Mouse (Mus musculus) midbrain, embryonic 12.5 days (tissue): ENCODE results near the gene Prickle2. TPM values are rescaled to one million over a fixed set of nuclear protein-coding genes. Genes with fewer than 3 reads are reported as not detected.
A peak's percentile ranks its signal among the peaks of the same experiment; 100 is the strongest.

Experiments
- ATAC-seq: fragments of 200-750 bp; cut with Nextera tagmentation; 2 replicates; pipeline ENCODE4 v1.8.0; 2017; ENCODE audit warnings: low read depth, moderate TSS enrichment, moderate library complexity; ENCODE audit not compliant: low FRiP score
- H3K27ac ChIP-seq: fragments of 300-500 bp; sonication (generic); replicated peaks from 2 replicates; pipeline ENCODE4 v1.5.1; 2016; ENCODE audit warnings: mild to moderate bottlenecking
- H3K27me3 ChIP-seq: fragments of 300-500 bp; sonication (generic); 2 replicates; pipeline ENCODE4 v1.6.1; 2016; ENCODE audit warnings: mild to moderate bottlenecking
- H3K36me3 ChIP-seq: fragments of 300-500 bp; sonication (generic); 2 replicates; pipeline ENCODE4 v1.6.1; 2016
- H3K4me1 ChIP-seq: fragments of 300-500 bp; sonication (generic); 2 replicates; pipeline ENCODE4 v1.6.1; 2016
- H3K4me2 ChIP-seq: fragments of 300-500 bp; sonication (generic); replicated peaks from 2 replicates; pipeline ENCODE4 v1.6.1; 2016; ENCODE audit warnings: mild to moderate bottlenecking, moderate library complexity
- H3K4me3 ChIP-seq: fragments of 300-500 bp; sonication (generic); 2 replicates; pipeline ENCODE4 v1.5.1; 2016; ENCODE audit warnings: mild to moderate bottlenecking
- H3K9ac ChIP-seq: fragments of 300-500 bp; sonication (generic); replicated peaks from 2 replicates; pipeline ENCODE4 v1.6.1; 2016; ENCODE audit warnings: mild to moderate bottlenecking, moderate library complexity
- H3K9me3 ChIP-seq: fragments of 300-500 bp; sonication (generic); 2 replicates; pipeline ENCODE4 v1.6.1; 2016; ENCODE audit warnings: mild to moderate bottlenecking
- WGBS: fragments of 180-500 bp; shearing (Covaris S2); methylation state at CpG from one replicate; pipeline ENCODE4 v1.1.7; 2016; 5-methylcytosine and 5-hydroxymethylcytosine counted together
- polyA plus RNA-seq: library from polyadenylated mRNA; unstranded; fragments of >200 nt; fragmentation: Nextera tagmentation; extraction: Ambion mirVana; gene quantifications from 2 replicates; pipeline ENCODE4 v1.2.1, GENCODE M21; 2016

Prickle2 gene
- polyA plus RNA-seq, 1 experiment from 2014 or later: 12.1 TPM

DNA sequence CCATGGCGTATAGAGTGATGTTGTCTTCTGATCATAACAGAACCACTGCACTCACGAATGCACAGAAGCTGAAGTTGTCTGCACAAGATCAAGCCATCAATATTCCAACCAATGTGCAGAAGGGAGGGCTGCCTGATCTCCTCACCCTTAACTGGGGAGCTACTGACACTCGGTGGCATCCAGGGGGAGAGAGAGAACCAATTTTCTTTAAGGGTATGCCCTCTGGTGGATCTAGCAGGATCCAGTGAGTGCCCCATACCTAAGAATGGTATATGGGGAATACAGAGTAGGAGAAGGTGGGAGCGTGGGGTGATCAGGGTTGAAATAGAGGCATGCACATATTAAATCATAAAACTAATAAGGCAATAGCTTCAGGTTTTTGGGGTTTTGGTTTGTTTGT, 2.2 kb upstream of the Prickle2 start:
- Histone ChIP-seq H3K27me3 (peaks cover 64% of the 10 kb centered on the region), H3K9ac (no peak overlapping the region), H3K4me3 (no peak overlapping the region), H3K9me3 (0 out of 2 replicates have a peak, but pooled peaks cover 3% of the 10 kb centered on the region), H3K36me3 (no peaks in the 10 kb centered on the region), H3K4me2 (no peak overlapping the region), H3K4me1 (peaks cover 11% of the 10 kb centered on the region), H3K27ac (no peak overlapping the region)
- ATAC-seq: no peak
- 68% methylated on average over 4 of the region's 4 CpGs for WGBS

GRCm38 (mm10) chr6:92705353-92706144, 406 bp downstream of the Prickle2 start:
- Histone ChIP-seq H3K4me3 (peak overlapping the region; percentile 65), H3K4me1 (peaks cover 11% of the 10 kb centered on the region), H3K27ac (0 out of 2 replicates have a peak overlapping the region, but pooled peaks have one; percentile 30), H3K27me3 (peaks cover 87% of the 10 kb centered on the region), H3K9me3 (no peaks in the 10 kb centered on the region), H3K36me3 (no peaks in the 10 kb centered on the region), H3K9ac (peak overlapping the region; percentile 66), H3K4me2 (peak overlapping the region; percentile 97)
- ATAC-seq: peak; percentile 73
- 1% methylated on average over 39 of the region's 39 CpGs for WGBS

DNA sequence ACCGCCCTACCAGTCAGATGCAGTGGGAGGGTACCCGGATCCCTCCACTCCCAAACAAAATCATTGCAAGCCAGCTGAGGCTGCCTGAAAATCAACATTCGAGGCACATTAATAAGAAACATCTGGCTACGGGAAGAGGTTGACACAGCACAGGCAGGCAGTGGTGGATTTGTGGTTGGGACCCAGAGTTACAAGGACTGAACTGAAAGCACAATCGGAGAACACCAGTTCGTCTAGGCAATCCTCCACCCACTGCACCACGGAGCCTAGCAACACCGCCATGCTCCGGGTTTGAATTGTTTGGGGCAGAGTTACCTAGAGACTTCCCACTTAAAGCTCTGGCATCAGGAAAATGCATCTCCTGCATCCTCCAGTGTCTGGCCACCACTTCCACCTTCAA, 1.1 kb downstream of the Prickle2 start:
- Histone ChIP-seq H3K27ac (0 out of 2 replicates have a peak overlapping the region, but pooled peaks have one; percentile 3), H3K4me3 (peak overlapping the region; percentile 65), H3K9ac (no peak overlapping the region)

GRCm38 (mm10) chr6:92699491-92700209, 6.3 kb downstream of the Prickle2 start:
- WGBS: 6% methylated on average over 3 of the region's 3 CpGs
- H3K36me3 ChIP-seq: no peaks in the 10 kb centered on the region
- no peaks in the 10 kb centered on the region for H3K9me3 ChIP-seq
- H3K9ac ChIP-seq: no peak overlapping the region
- 0 out of 2 replicates have a peak overlapping the region, but pooled peaks have one; percentile 36 for H3K27ac ChIP-seq
- peaks cover 75% of the 10 kb centered on the region for H3K27me3 ChIP-seq
- peaks cover 12% of the 10 kb centered on the region; the same call in 1 of the 2 replicates for H3K4me1 ChIP-seq
- ATAC-seq: no peak
- H3K4me2 ChIP-seq: no peak overlapping the region
- no peak overlapping the region for H3K4me3 ChIP-seq

More for the DNA sequence above, 1.1 kb downstream of the Prickle2 start:
- H3K4me1 ChIP-seq: peaks cover 12% of the 10 kb centered on the region
- H3K9me3 ChIP-seq: no peaks in the 10 kb centered on the region
- H3K27me3 ChIP-seq: peaks cover 91% of the 10 kb centered on the region
- peak overlapping the region; percentile 97 for H3K4me2 ChIP-seq
- ATAC-seq: no peak
- H3K36me3 ChIP-seq: no peaks in the 10 kb centered on the region
- 24% methylated on average over 9 of the region's 9 CpGs for WGBS

DNA sequence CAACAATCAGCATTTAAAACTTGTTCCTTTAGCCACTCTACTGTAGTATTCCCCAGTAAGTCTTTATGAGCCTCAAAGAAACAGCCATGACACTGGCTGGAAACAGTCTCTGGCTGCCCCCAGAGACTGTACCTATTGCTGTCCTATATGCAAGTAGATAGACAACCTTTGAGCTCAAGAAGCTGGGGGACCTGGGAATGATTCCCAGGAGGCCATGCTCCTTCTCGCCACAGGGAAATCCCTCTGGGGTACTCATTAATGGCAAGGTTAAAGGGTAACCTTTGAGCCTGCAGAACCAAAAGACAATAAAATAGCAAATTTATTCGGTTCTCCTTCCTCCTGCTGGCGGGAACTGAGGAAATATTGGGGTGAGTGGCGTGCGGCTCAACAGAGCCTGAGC, 8.1 kb downstream of the Prickle2 start:
- ATAC-seq: no peak
- Histone ChIP-seq H3K9me3 (no peaks in the 10 kb centered on the region), H3K4me2 (no peak overlapping the region), H3K4me3 (no peak overlapping the region), H3K36me3 (no peaks in the 10 kb centered on the region), H3K9ac (no peak overlapping the region), H3K4me1 (peaks cover 12% of the 10 kb centered on the region; the same call in 1 of the 2 replicates), H3K27me3 (peaks cover 69% of the 10 kb centered on the region), H3K27ac (no peak overlapping the region)
- WGBS: 31% methylated on average over 5 of the region's 5 CpGs

- H3K9me3 ChIP-seq: no peaks in the 10 kb centered on the region
- H3K9ac ChIP-seq: no peak overlapping the region
- H3K36me3 ChIP-seq: no peaks in the 10 kb centered on the region
- ATAC-seq: no peak
- no peak overlapping the region for H3K27ac ChIP-seq
- no peak overlapping the region for H3K4me3 ChIP-seq
- peaks cover 9% of the 10 kb centered on the region; the same call in 1 of the 2 replicates for H3K27me3 ChIP-seq
- no peaks in the 10 kb centered on the region for H3K4me1 ChIP-seq
- no peak overlapping the region for H3K4me2 ChIP-seq
- 67% methylated on average over 5 of the region's 5 CpGs for WGBS
Observed at GRCm38 (mm10) chr6:92687317-92687716, 18.6 kb downstream of the Prickle2 start.

GRCm38 (mm10) chr6:92674394-92674925, 31.5 kb downstream of the Prickle2 start:
- Histone ChIP-seq H3K4me3 (no peak overlapping the region), H3K36me3 (no peaks in the 10 kb centered on the region), H3K9ac (no peak overlapping the region), H3K9me3 (no peaks in the 10 kb centered on the region), H3K4me1 (peaks cover 2% of the 10 kb centered on the region; the same call in 1 of the 2 replicates), H3K27me3 (no peaks in the 10 kb centered on the region), H3K27ac (no peak overlapping the region), H3K4me2 (no peak overlapping the region)
- no peak for ATAC-seq
- 89% methylated on average over 8 of the region's 8 CpGs for WGBS

DNA sequence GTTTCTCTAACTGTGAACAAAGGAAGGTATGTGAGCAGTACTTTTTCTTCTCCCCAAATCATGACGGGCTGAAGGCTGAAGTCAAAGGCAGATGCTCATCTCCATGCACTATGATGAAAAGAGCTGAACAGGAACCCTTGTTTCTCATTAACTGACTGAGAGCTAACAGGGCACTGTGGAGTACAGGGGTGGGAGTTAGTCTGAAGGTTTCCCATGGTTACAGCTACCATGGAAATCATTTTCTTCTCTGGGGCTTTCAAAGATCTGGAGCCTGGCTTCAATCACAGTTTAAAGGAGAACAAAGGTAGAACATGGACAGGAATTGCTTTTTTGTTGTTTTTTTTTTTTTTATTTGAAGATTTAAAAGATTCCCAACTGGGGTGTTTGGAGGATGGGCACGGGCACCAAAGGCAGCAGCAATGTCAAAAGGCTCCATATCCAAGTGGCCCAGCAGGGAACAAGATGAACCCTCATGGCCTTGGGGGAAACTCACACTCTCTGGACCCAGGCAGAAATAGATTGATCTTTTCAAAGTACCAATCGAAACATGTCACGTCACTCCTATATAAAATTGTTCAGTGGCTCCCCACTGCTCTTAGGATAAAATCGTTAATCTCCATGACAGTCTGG, 35.3 kb downstream of the Prickle2 start:
- Histone ChIP-seq H3K4me1 (peaks cover 6% of the 10 kb centered on the region; the same call in 1 of the 2 replicates), H3K27me3 (no peaks in the 10 kb centered on the region), H3K9me3 (no peaks in the 10 kb centered on the region), H3K36me3 (no peaks in the 10 kb centered on the region), H3K4me2 (no peak overlapping the region), H3K27ac (no peak overlapping the region), H3K4me3 (no peak overlapping the region), H3K9ac (no peak overlapping the region)
- 51% methylated on average over 5 of the region's 5 CpGs for WGBS
- ATAC-seq: no peak

DNA sequence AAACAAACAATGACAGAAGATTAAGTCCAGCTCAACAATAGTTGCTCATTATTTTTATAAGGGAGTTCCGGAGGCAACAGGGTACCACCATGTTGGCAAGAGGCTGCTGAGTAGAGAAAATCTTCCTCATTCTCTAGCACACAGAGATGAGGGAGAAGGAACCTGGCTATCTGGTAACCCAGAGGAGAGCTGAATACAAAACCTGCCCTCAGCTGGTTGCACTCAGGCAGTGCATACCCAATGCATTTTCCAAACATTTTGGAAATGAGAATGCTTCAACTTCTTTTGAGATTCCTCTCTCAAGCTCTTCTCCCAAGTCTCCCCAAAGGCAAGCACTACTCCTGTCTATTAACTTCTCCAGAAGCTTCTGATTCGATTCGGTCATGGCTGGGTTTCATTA, 36.3 kb downstream of the Prickle2 start:
- no peak for ATAC-seq
- Histone ChIP-seq H3K4me2 (no peak overlapping the region), H3K36me3 (no peaks in the 10 kb centered on the region), H3K9me3 (no peaks in the 10 kb centered on the region), H3K9ac (no peak overlapping the region), H3K4me3 (no peak overlapping the region), H3K27ac (no peak overlapping the region), H3K27me3 (no peaks in the 10 kb centered on the region), H3K4me1 (peaks cover 16% of the 10 kb centered on the region)
- WGBS: 90% methylated on average over 3 of the region's 3 CpGs

GRCm38 (mm10) chr6:92667544-92667943, 38.4 kb downstream of the Prickle2 start:
- Histone ChIP-seq H3K27me3 (no peaks in the 10 kb centered on the region), H3K9me3 (no peaks in the 10 kb centered on the region), H3K36me3 (no peaks in the 10 kb centered on the region), H3K27ac (no peak overlapping the region), H3K4me1 (peaks cover 16% of the 10 kb centered on the region), H3K9ac (no peak overlapping the region), H3K4me2 (no peak overlapping the region), H3K4me3 (no peak overlapping the region)
- ATAC-seq: no peak
- WGBS: 72% methylated on average over 3 of the region's 3 CpGs

DNA sequence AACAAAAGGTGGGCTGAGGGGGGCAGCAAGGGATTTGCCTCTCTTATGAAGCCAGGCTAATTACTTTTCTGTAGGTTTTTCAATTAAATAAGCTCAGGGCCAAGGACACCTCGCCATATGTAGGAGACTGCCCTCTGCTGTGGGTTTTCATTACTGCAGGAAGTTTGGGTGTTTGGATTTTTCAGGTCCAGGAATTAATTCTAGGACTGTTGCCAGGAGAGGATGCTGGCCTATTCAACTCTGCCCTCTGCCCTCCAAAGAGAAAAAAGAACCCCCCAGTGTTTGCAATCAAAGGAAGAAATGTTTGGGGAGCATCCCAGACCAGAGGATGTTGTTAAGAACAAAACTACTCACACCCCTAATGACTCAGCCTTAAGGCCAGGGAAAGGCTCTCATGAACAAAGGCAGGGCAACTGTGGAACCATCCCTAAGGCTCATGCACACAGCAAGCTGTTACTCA, 40.4 kb downstream of the Prickle2 start:
- no peak overlapping the region for H3K4me3 ChIP-seq
- H3K27me3 ChIP-seq: no peaks in the 10 kb centered on the region
- no peak overlapping the region for H3K9ac ChIP-seq
- no peaks in the 10 kb centered on the region for H3K36me3 ChIP-seq
- H3K9me3 ChIP-seq: no peaks in the 10 kb centered on the region
- peaks cover 15% of the 10 kb centered on the region for H3K4me1 ChIP-seq
- 0% methylated on average over 1 of the region's 1 CpGs for WGBS
- H3K4me2 ChIP-seq: no peak overlapping the region
- 0 out of 2 replicates have a peak, but pooled peaks have one; percentile 34 for ATAC-seq
- H3K27ac ChIP-seq: peak overlapping the region; percentile 35; the same call in 1 of the 2 replicates
